Mouse (Mus musculus): ENCODE data around the gene Atl1. TPM values are rescaled to one million over a fixed set of nuclear protein-coding genes. Genes with fewer than 3 reads are reported as not detected.

Gene Atl1
- polyA plus RNA-seq (2014; fragmentation: Nextera tagmentation; extraction: Ambion mirVana): 3.3 and 4.8 TPM in 2 replicates

- H3K9me3 ChIP-seq (ENCODE audit: control insufficient read depth, low read length): no peaks in the 10 kb centered on the region
- H3K27ac ChIP-seq (ENCODE audit: low read depth, low read length): peak within 1 kb of the TSS; percentile 93
- peak; percentile 95 for ATAC-seq (ENCODE audit: low FRiP score, low TSS enrichment)
- peak within 1 kb of the TSS; percentile 91 for H3K4me3 ChIP-seq (ENCODE audit: low read length)
- under 1% methylated on average over 94 of the region's 118 CpGs for WGBS
- H3K27me3 ChIP-seq (ENCODE audit: control insufficient read depth, insufficient read depth, low read length): no peaks in the 10 kb centered on the region
- H3K9ac ChIP-seq (ENCODE audit: low read depth, low read length): peak within 1 kb of the TSS; percentile 96
- peaks cover 22% of the 10 kb centered on the region for H3K4me1 ChIP-seq (ENCODE audit: control insufficient read depth, insufficient read depth, low read length)
- H3K36me3 ChIP-seq (ENCODE audit: control insufficient read depth, insufficient read depth, low read length): no peaks in the 10 kb centered on the region
- H3K4me2 ChIP-seq (replicated peaks; ENCODE audit: low read depth, low read length): peak within 1 kb of the TSS; percentile 71
Observed at GRCm38 (mm10) chr12:69892371-69893251, at the start of gene Atl1, which contains the start of gene Map4k5. Atl1 (plus strand) TSS chr12:69892614. Map4k5 (minus strand) TSS chr12:69893200.

DNA sequence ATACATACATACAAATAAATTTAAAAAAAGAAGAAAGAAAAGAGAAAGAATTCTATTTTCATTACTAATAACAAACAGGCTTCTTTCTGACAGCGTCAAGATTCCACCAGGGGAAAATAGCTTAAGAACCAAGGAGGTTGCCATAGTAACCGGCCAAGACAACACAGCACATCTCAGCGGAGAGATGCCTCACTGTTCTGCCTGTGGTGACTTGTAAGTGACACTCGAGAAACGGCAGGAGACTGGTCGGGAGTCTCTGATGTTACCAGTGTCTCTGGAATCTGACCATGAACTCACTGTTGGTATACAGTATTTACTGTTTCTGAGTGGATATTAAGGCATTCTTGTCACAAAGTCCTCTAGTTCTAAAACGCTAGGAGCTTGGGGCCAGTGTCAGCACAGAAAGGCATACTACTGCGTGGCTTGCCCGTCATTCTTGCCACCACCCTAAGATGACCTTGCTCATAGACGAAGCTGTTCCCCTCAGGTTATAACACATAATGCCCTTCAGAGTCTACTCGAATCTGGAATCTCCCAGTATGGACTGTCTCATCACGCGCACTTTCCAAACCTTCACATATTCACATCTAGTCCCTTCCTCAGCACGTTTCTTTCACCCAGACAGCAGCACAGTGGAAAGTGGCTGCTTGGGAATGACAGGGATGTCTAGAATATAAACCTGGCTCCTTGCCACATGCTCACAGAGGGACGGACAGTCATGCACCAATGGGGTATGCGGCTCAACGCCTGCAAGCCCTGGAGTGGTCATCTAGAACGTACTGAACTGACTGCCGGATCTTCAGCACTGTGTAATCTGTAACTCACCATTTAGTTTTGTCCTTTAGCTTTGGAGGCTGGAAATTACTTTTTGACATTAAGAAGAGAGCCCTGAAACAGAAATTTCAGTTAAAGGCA is 48.6 kb upstream of the Atl1 start:
- Histone ChIP-seq H3K27ac (ENCODE audit: low read depth, low read length) (no peak overlapping the region), H3K4me3 (ENCODE audit: low read length) (no peak overlapping the region), H3K9ac (ENCODE audit: low read depth, low read length) (no peak overlapping the region), H3K27me3 (ENCODE audit: control insufficient read depth, insufficient read depth, low read length) (no peaks in the 10 kb centered on the region), H3K4me2 (replicated peaks; ENCODE audit: low read depth, low read length) (no peak overlapping the region), H3K36me3 (ENCODE audit: control insufficient read depth, insufficient read depth, low read length) (peaks cover 64% of the 10 kb centered on the region), H3K4me1 (ENCODE audit: control insufficient read depth, insufficient read depth, low read length) (no peaks in the 10 kb centered on the region), H3K9me3 (ENCODE audit: control insufficient read depth, low read length) (no peaks in the 10 kb centered on the region)
- ATAC-seq (ENCODE audit: low FRiP score, low TSS enrichment): no peak
- 79% methylated on average over 19 of the region's 19 CpGs for WGBS

- Histone ChIP-seq H3K36me3 (ENCODE audit: control insufficient read depth, insufficient read depth, low read length) (peaks cover 55% of the 10 kb centered on the region), H3K27me3 (ENCODE audit: control insufficient read depth, insufficient read depth, low read length) (no peaks in the 10 kb centered on the region), H3K4me3 (ENCODE audit: low read length) (no peak overlapping the region), H3K4me1 (ENCODE audit: control insufficient read depth, insufficient read depth, low read length) (no peaks in the 10 kb centered on the region), H3K27ac (ENCODE audit: low read depth, low read length) (no peak overlapping the region), H3K4me2 (replicated peaks; ENCODE audit: low read depth, low read length) (no peak overlapping the region), H3K9ac (ENCODE audit: low read depth, low read length) (no peak overlapping the region), H3K9me3 (ENCODE audit: control insufficient read depth, low read length) (no peaks in the 10 kb centered on the region)
- 96% methylated on average over 8 of the region's 9 CpGs for WGBS
- no peak for ATAC-seq (ENCODE audit: low FRiP score, low TSS enrichment)
Observed at GRCm38 (mm10) chr12:69845722-69846121, 46.7 kb upstream of the Atl1 start.

- no peak overlapping the region for H3K4me2 ChIP-seq (replicated peaks; ENCODE audit: low read depth, low read length)
- no peak overlapping the region for H3K4me3 ChIP-seq (ENCODE audit: low read length)
- ATAC-seq (ENCODE audit: low FRiP score, low TSS enrichment): no peak
- WGBS: 97% methylated on average over 9 of the region's 9 CpGs
- H3K9me3 ChIP-seq (ENCODE audit: control insufficient read depth, low read length): no peaks in the 10 kb centered on the region
- H3K27me3 ChIP-seq (ENCODE audit: control insufficient read depth, insufficient read depth, low read length): no peaks in the 10 kb centered on the region
- peaks cover 52% of the 10 kb centered on the region for H3K36me3 ChIP-seq (ENCODE audit: control insufficient read depth, insufficient read depth, low read length)
- H3K9ac ChIP-seq (ENCODE audit: low read depth, low read length): no peak overlapping the region
- H3K27ac ChIP-seq (ENCODE audit: low read depth, low read length): no peak overlapping the region
- no peaks in the 10 kb centered on the region for H3K4me1 ChIP-seq (ENCODE audit: control insufficient read depth, insufficient read depth, low read length)
Observed at GRCm38 (mm10) chr12:69846499-69846898, 45.9 kb upstream of the Atl1 start.

GRCm38 (mm10) chr12:69848083-69848878 is 44.1 kb upstream of the Atl1 start:
- H3K27me3 ChIP-seq (ENCODE audit: control insufficient read depth, insufficient read depth, low read length): no peaks in the 10 kb centered on the region
- 84% methylated on average over 12 of the region's 12 CpGs for WGBS
- ATAC-seq (ENCODE audit: low FRiP score, low TSS enrichment): no peak
- H3K4me3 ChIP-seq (ENCODE audit: low read length): no peak overlapping the region
- H3K9ac ChIP-seq (ENCODE audit: low read depth, low read length): no peak overlapping the region
- no peak overlapping the region for H3K4me2 ChIP-seq (replicated peaks; ENCODE audit: low read depth, low read length)
- H3K9me3 ChIP-seq (ENCODE audit: control insufficient read depth, low read length): no peaks in the 10 kb centered on the region
- no peaks in the 10 kb centered on the region for H3K4me1 ChIP-seq (ENCODE audit: control insufficient read depth, insufficient read depth, low read length)
- H3K27ac ChIP-seq (ENCODE audit: low read depth, low read length): no peak overlapping the region
- peaks cover 60% of the 10 kb centered on the region for H3K36me3 ChIP-seq (ENCODE audit: control insufficient read depth, insufficient read depth, low read length)

GRCm38 (mm10) chr12:69852288-69852687 is 40.1 kb upstream of the Atl1 start:
- Histone ChIP-seq H3K4me3 (ENCODE audit: low read length) (no peak overlapping the region), H3K4me2 (replicated peaks; ENCODE audit: low read depth, low read length) (no peak overlapping the region), H3K27me3 (ENCODE audit: control insufficient read depth, insufficient read depth, low read length) (no peaks in the 10 kb centered on the region), H3K9me3 (ENCODE audit: control insufficient read depth, low read length) (no peaks in the 10 kb centered on the region), H3K36me3 (ENCODE audit: control insufficient read depth, insufficient read depth, low read length) (peaks cover 46% of the 10 kb centered on the region), H3K27ac (ENCODE audit: low read depth, low read length) (no peak overlapping the region), H3K4me1 (ENCODE audit: control insufficient read depth, insufficient read depth, low read length) (no peaks in the 10 kb centered on the region), H3K9ac (ENCODE audit: low read depth, low read length) (no peak overlapping the region)
- 80% methylated on average over 9 of the region's 9 CpGs for WGBS
- no peak for ATAC-seq (ENCODE audit: low FRiP score, low TSS enrichment)

DNA sequence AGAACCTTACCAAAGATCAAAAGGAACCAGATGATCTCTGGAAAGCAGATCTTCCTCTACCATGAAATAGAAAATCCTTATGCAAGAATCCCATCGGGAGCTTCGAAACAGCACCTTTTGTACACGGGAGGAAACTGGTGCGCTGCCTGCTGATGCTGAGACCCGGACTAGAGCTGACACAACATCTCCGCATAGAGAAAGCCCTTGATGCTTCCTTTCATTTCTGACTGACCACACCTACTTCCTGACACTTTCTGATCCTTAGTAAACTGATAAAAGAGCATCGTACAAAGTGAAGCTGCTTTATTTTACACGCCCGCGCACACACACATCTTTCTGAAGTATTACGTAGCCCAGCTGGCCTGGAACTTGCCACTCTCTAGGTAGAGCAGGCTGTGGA is 39.0 kb upstream of the Atl1 start:
- no peaks in the 10 kb centered on the region for H3K9me3 ChIP-seq (ENCODE audit: control insufficient read depth, low read length)
- H3K4me1 ChIP-seq (ENCODE audit: control insufficient read depth, insufficient read depth, low read length): no peaks in the 10 kb centered on the region
- H3K36me3 ChIP-seq (ENCODE audit: control insufficient read depth, insufficient read depth, low read length): peaks cover 36% of the 10 kb centered on the region
- WGBS: 79% methylated on average over 11 of the region's 11 CpGs
- H3K4me2 ChIP-seq (replicated peaks; ENCODE audit: low read depth, low read length): no peak overlapping the region
- ATAC-seq (ENCODE audit: low FRiP score, low TSS enrichment): no peak
- no peak overlapping the region for H3K4me3 ChIP-seq (ENCODE audit: low read length)
- H3K27me3 ChIP-seq (ENCODE audit: control insufficient read depth, insufficient read depth, low read length): no peaks in the 10 kb centered on the region
- no peak overlapping the region for H3K9ac ChIP-seq (ENCODE audit: low read depth, low read length)
- no peak overlapping the region for H3K27ac ChIP-seq (ENCODE audit: low read depth, low read length)

DNA sequence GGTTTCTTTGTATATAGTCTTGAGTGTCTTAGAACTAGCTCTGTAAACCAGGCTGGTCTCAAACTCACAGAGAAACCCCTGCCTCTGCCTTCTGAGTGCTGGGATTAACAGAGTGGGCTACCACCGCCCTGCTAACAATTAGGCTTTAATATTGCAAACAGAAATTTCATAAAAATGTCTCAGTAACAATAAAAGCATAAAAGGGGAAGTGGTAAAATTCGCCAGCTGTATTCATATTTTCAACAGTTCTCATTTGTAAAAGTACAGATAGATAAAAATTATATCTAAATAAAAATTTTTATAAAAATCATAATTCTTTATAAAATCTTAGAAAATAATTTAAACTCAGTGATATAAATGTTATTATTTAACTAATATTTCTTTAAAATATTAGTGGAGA is 38.5 kb upstream of the Atl1 start:
- no peak for ATAC-seq (ENCODE audit: low FRiP score, low TSS enrichment)
- no peak overlapping the region for H3K4me2 ChIP-seq (replicated peaks; ENCODE audit: low read depth, low read length)
- H3K4me1 ChIP-seq (ENCODE audit: control insufficient read depth, insufficient read depth, low read length): no peaks in the 10 kb centered on the region
- WGBS: 88% methylated on average over 2 of the region's 2 CpGs
- no peaks in the 10 kb centered on the region for H3K27me3 ChIP-seq (ENCODE audit: control insufficient read depth, insufficient read depth, low read length)
- peaks cover 33% of the 10 kb centered on the region for H3K36me3 ChIP-seq (ENCODE audit: control insufficient read depth, insufficient read depth, low read length)
- H3K27ac ChIP-seq (ENCODE audit: low read depth, low read length): no peak overlapping the region
- H3K9me3 ChIP-seq (ENCODE audit: control insufficient read depth, low read length): no peaks in the 10 kb centered on the region
- no peak overlapping the region for H3K4me3 ChIP-seq (ENCODE audit: low read length)
- no peak overlapping the region for H3K9ac ChIP-seq (ENCODE audit: low read depth, low read length)
